Mouse (Mus musculus): ENCODE results near the gene Klk4. TPM values are rescaled to one million over a fixed set of nuclear protein-coding genes. Genes with fewer than 3 reads are reported as not detected.
A peak's percentile ranks its signal among the peaks of the same experiment; 100 is the strongest.

The Klk4 gene
- polyA plus RNA-seq, 1 experiment from 2014 or later: not detected

DNA sequence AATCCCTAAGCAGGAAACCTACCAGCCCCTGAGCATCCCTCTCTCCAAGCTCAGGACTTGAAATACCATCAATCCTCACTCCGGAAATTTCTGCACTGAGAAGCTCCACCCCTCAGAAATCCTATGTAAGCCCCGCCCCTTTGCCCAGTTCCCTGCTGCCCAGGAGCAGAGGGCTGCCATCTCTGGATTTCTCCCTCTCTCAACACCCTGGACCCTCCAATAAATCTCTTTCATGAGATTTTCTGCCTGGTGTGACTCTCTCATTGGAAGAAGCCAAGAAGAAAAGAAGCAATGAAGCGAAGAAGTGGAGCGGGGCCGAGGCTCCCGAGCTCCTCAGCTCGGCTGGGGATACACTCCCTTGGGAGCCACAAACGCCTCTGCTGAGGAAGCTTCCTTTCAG is 20.5 kb upstream of the Klk4 start:
- Histone ChIP-seq H3K9me3 (replicated peaks; ENCODE audit: control insufficient read depth, low read length) (no peaks in the 10 kb centered on the region; the same call in 1 of the 2 replicates), H3K36me3 (replicated peaks; ENCODE audit: control insufficient read depth, insufficient read depth, low read depth, low read length) (no peaks in the 10 kb centered on the region), H3K4me3 (ENCODE audit: low read depth, low read length) (no peak overlapping the region), H3K27ac (replicated peaks; ENCODE audit: low read depth, low read length) (no peak overlapping the region), H3K27me3 (ENCODE audit: control insufficient read depth, insufficient read depth, low read length) (no peaks in the 10 kb centered on the region), H3K9ac (replicated peaks; ENCODE audit: low read length) (no peak overlapping the region), H3K4me1 (ENCODE audit: control insufficient read depth, insufficient read depth, low read length) (no peaks in the 10 kb centered on the region), H3K4me2 (ENCODE audit: low read depth, low read length) (no peak overlapping the region)
- ATAC-seq (replicated peaks; ENCODE audit: insufficient number of reproducible peaks, low FRiP score, low TSS enrichment, low read depth): no peak
- no peak for DNase-seq (ENCODE audit: low spot score)
- WGBS: 60% methylated on average over 8 of the region's 8 CpGs

DNA sequence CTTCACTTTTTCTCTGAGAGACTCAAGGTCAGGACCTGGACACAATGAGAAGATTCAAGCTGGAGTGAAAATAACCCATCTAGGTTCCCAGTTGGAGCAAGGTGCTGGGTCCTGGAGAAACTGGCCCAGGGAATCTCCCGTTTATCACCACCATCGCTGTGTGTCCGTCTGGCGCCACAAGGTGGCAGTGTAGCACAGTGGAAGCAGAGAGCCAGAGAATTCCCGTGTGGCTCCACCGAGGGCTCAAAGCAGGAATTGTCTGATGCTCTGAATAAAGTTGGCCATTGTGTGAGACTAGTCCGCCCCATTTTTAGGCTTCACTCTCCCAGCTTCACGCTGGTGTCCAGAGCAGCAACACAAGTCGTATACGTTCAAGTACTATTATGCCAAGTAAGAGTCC is 7.7 kb upstream of the Klk4 start:
- no peaks in the 10 kb centered on the region for H3K4me1 ChIP-seq (ENCODE audit: control insufficient read depth, insufficient read depth, low read length)
- peak; percentile 87 for DNase-seq (ENCODE audit: low spot score)
- no peak overlapping the region for H3K4me2 ChIP-seq (ENCODE audit: low read depth, low read length)
- H3K36me3 ChIP-seq (replicated peaks; ENCODE audit: control insufficient read depth, insufficient read depth, low read depth, low read length): no peaks in the 10 kb centered on the region
- 0 out of 2 replicates have a peak, but pooled peaks have one; percentile 34 for ATAC-seq (replicated peaks; ENCODE audit: insufficient number of reproducible peaks, low FRiP score, low TSS enrichment, low read depth)
- H3K27me3 ChIP-seq (ENCODE audit: control insufficient read depth, insufficient read depth, low read length): no peaks in the 10 kb centered on the region
- H3K9me3 ChIP-seq (replicated peaks; ENCODE audit: control insufficient read depth, low read length): no peaks in the 10 kb centered on the region
- no peak overlapping the region for H3K9ac ChIP-seq (replicated peaks; ENCODE audit: low read length)
- no peak overlapping the region for H3K27ac ChIP-seq (replicated peaks; ENCODE audit: low read depth, low read length)
- 2% methylated on average over 10 of the region's 10 CpGs for WGBS
- H3K4me3 ChIP-seq (ENCODE audit: low read depth, low read length): no peak overlapping the region

DNA sequence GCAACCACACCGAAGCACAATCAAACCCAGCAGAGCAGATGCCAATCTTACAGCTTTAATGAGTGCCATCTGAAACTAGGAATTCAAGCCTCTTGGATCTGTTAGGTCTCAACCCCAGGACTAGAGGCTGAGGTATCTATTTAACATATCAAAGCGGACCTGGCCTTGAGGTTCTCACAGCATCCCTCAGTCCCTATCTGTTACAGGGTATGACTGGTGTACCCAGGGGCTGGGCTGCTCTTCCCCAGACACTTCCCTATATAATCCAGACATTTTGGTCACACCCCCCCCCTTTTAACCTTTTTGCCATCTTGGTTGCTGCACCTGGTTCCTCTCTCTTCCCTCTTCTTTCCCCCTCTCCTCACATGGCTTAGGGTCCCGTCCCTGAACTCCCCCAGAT is 7.3 kb upstream of the Klk4 start:
- H3K9ac ChIP-seq (replicated peaks; ENCODE audit: low read length): no peak overlapping the region
- H3K4me1 ChIP-seq (ENCODE audit: control insufficient read depth, insufficient read depth, low read length): no peaks in the 10 kb centered on the region
- DNase-seq (ENCODE audit: low spot score) (peak; percentile 19), ATAC-seq (replicated peaks; ENCODE audit: insufficient number of reproducible peaks, low FRiP score, low TSS enrichment, low read depth) (no peak)
- no peaks in the 10 kb centered on the region for H3K27me3 ChIP-seq (ENCODE audit: control insufficient read depth, insufficient read depth, low read length)
- H3K36me3 ChIP-seq (replicated peaks; ENCODE audit: control insufficient read depth, insufficient read depth, low read depth, low read length): no peaks in the 10 kb centered on the region
- H3K4me2 ChIP-seq (ENCODE audit: low read depth, low read length): no peak overlapping the region
- no peaks in the 10 kb centered on the region for H3K9me3 ChIP-seq (replicated peaks; ENCODE audit: control insufficient read depth, low read length)
- H3K4me3 ChIP-seq (ENCODE audit: low read depth, low read length): no peak overlapping the region
- 61% methylated on average over 3 of the region's 3 CpGs for WGBS
- H3K27ac ChIP-seq (replicated peaks; ENCODE audit: low read depth, low read length): no peak overlapping the region

DNA sequence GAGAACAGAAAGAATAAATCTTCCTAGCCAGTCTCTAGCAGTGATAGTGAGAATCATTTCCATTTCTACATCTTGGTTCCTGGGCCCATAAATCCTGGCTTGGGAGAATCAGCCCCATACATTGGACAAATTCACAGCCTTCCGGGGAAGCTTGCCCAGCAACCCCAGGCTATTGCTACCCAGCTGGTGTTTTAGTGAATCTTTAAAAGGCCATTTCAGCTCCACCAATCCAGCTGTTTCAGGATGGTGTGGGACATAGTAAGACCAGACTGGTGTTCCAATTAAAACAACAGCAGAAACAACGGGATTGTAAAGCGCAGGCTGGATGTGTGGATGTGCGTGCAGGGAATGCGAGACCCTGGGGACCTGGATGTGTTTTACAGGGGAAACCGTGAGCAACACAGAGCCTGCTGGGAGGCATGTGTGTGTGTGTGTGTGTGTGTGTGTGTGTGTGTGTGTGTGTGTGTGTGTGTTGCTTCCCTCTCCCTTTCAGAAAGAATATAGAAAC is 6.0 kb upstream of the Klk4 start:
- Histone ChIP-seq H3K36me3 (replicated peaks; ENCODE audit: control insufficient read depth, insufficient read depth, low read depth, low read length) (no peaks in the 10 kb centered on the region), H3K4me2 (ENCODE audit: low read depth, low read length) (no peak overlapping the region), H3K9me3 (replicated peaks; ENCODE audit: control insufficient read depth, low read length) (no peaks in the 10 kb centered on the region), H3K4me1 (ENCODE audit: control insufficient read depth, insufficient read depth, low read length) (no peaks in the 10 kb centered on the region), H3K27me3 (ENCODE audit: control insufficient read depth, insufficient read depth, low read length) (no peaks in the 10 kb centered on the region), H3K4me3 (ENCODE audit: low read depth, low read length) (no peak overlapping the region), H3K9ac (replicated peaks; ENCODE audit: low read length) (no peak overlapping the region), H3K27ac (replicated peaks; ENCODE audit: low read depth, low read length) (no peak overlapping the region)
- no peak for ATAC-seq (replicated peaks; ENCODE audit: insufficient number of reproducible peaks, low FRiP score, low TSS enrichment, low read depth)
- DNase-seq (ENCODE audit: low spot score): no peak
- 78% methylated on average over 6 of the region's 6 CpGs for WGBS

DNA sequence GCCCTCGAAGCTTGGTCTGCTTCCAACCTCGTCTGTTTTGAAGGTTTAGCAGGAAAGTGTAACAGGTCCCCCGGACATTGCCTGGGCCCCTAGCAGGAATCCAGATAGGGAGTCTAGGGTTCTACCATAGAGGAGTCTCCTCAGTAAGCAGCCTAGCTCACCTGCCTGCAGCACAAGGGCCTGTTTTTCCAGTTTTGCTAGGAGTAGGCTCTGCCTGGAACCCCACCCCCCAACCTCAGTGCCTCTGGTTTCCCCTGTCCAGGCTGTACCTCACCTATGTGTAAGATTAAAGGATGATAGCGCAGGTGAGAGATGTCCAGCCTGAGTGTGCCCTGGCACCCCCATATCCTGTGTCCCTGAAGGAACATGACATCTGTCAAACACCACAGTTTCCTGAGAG is 4.5 kb upstream of the Klk4 start:
- no peaks in the 10 kb centered on the region for H3K36me3 ChIP-seq (replicated peaks; ENCODE audit: control insufficient read depth, insufficient read depth, low read depth, low read length)
- 77% methylated on average over 4 of the region's 4 CpGs for WGBS
- no peak for ATAC-seq (replicated peaks; ENCODE audit: insufficient number of reproducible peaks, low FRiP score, low TSS enrichment, low read depth)

DNA sequence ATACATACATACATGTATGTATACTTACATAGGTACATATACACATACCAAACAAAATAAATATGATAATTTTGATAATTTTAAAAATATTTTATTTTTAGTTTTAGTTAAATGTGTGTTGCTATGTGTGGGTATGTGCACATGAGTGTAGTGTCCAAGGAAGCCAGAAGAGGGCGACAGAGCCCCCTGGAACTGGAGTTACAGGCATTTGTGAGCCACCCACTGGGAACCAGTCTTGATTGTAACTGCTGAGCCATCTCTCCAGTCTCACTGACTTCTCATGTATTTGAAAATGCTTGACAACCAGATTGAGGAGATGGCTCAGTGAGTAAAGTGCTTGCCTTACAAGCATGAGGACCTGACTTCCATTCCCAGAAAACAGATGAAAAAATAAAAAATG is 2.7 kb upstream of the Klk4 start:
- H3K9me3 ChIP-seq (replicated peaks; ENCODE audit: control insufficient read depth, low read length): no peaks in the 10 kb centered on the region
- no peaks in the 10 kb centered on the region for H3K4me1 ChIP-seq (ENCODE audit: control insufficient read depth, insufficient read depth, low read length)
- no peak overlapping the region for H3K27ac ChIP-seq (replicated peaks; ENCODE audit: low read depth, low read length)
- no peak overlapping the region for H3K4me3 ChIP-seq (ENCODE audit: low read depth, low read length)
- no peak overlapping the region for H3K9ac ChIP-seq (replicated peaks; ENCODE audit: low read length)
- no peak for DNase-seq (ENCODE audit: low spot score)
- no peak for ATAC-seq (replicated peaks; ENCODE audit: insufficient number of reproducible peaks, low FRiP score, low TSS enrichment, low read depth)
- no peaks in the 10 kb centered on the region for H3K27me3 ChIP-seq (ENCODE audit: control insufficient read depth, insufficient read depth, low read length)
- H3K36me3 ChIP-seq (replicated peaks; ENCODE audit: control insufficient read depth, insufficient read depth, low read depth, low read length): no peaks in the 10 kb centered on the region
- no peak overlapping the region for H3K4me2 ChIP-seq (ENCODE audit: low read depth, low read length)
- WGBS: 28% methylated on average over 1 of the region's 1 CpGs

More for the DNA sequence above, 4.5 kb upstream of the Klk4 start:
- Histone ChIP-seq H3K4me1 (ENCODE audit: control insufficient read depth, insufficient read depth, low read length) (no peaks in the 10 kb centered on the region), H3K9me3 (replicated peaks; ENCODE audit: control insufficient read depth, low read length) (no peaks in the 10 kb centered on the region), H3K9ac (replicated peaks; ENCODE audit: low read length) (no peak overlapping the region), H3K27me3 (ENCODE audit: control insufficient read depth, insufficient read depth, low read length) (no peaks in the 10 kb centered on the region), H3K4me2 (ENCODE audit: low read depth, low read length) (no peak overlapping the region), H3K4me3 (ENCODE audit: low read depth, low read length) (no peak overlapping the region), H3K27ac (replicated peaks; ENCODE audit: low read depth, low read length) (no peak overlapping the region)
- DNase-seq (ENCODE audit: low spot score): peak; percentile 30

DNA sequence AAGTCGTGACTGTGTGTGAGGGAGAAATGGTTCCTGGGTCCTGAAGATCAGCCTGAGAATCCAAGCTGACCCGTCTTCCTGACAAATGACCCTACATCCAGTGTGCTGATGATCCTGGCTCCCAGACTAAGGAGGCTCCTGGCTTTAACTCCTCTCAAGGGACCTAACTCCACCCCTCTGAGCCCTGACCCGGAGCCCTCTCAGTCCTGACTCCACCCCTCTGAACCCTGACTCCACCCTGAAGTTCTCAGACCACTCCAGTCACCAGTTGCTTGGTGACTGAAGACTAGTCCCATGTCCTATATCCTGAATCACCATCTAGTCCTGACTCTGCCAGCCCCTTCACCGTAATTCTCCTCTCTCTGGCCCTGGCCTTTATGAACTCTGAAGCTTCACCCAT is 1.4 kb downstream of the Klk4 start:
- Histone ChIP-seq H3K27ac (replicated peaks; ENCODE audit: low read depth, low read length) (no peak overlapping the region), H3K27me3 (ENCODE audit: control insufficient read depth, insufficient read depth, low read length) (no peaks in the 10 kb centered on the region), H3K4me2 (ENCODE audit: low read depth, low read length) (no peak overlapping the region), H3K36me3 (replicated peaks; ENCODE audit: control insufficient read depth, insufficient read depth, low read depth, low read length) (no peaks in the 10 kb centered on the region), H3K9me3 (replicated peaks; ENCODE audit: control insufficient read depth, low read length) (no peaks in the 10 kb centered on the region), H3K4me1 (ENCODE audit: control insufficient read depth, insufficient read depth, low read length) (no peaks in the 10 kb centered on the region), H3K4me3 (ENCODE audit: low read depth, low read length) (no peak overlapping the region), H3K9ac (replicated peaks; ENCODE audit: low read length) (no peak overlapping the region)
- 17% methylated on average over 4 of the region's 4 CpGs for WGBS
- no peak for ATAC-seq (replicated peaks; ENCODE audit: insufficient number of reproducible peaks, low FRiP score, low TSS enrichment, low read depth)
- no peak for DNase-seq (ENCODE audit: low spot score)

DNA sequence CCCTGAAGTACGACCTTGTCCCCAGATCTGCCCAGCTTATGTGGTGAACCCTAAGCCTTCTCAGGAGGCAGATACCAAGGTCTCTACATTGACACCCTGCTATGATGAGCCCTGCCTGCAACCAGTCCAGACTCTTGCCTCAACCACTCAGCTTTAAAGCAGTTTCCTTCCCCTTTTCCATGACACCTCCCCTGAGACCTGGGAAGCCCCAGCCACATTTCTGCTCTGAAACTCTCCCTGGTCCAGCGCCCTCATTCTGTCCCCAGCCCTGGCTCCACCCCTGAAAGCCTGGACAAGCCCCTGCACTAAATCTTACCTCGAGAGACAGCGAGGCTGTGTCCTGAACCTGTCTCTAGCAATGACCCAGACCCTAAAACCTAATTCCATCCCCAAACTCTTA is 1.9 kb downstream of the Klk4 start:
- H3K9ac ChIP-seq (replicated peaks; ENCODE audit: low read length): no peak overlapping the region
- ATAC-seq (replicated peaks; ENCODE audit: insufficient number of reproducible peaks, low FRiP score, low TSS enrichment, low read depth) (no peak), DNase-seq (ENCODE audit: low spot score) (no peak)
- H3K4me2 ChIP-seq (ENCODE audit: low read depth, low read length): no peak overlapping the region
- no peaks in the 10 kb centered on the region for H3K36me3 ChIP-seq (replicated peaks; ENCODE audit: control insufficient read depth, insufficient read depth, low read depth, low read length)
- H3K27me3 ChIP-seq (ENCODE audit: control insufficient read depth, insufficient read depth, low read length): no peaks in the 10 kb centered on the region
- H3K9me3 ChIP-seq (replicated peaks; ENCODE audit: control insufficient read depth, low read length): no peaks in the 10 kb centered on the region
- WGBS: 18% methylated on average over 4 of the region's 4 CpGs
- no peak overlapping the region for H3K4me3 ChIP-seq (ENCODE audit: low read depth, low read length)
- H3K4me1 ChIP-seq (ENCODE audit: control insufficient read depth, insufficient read depth, low read length): no peaks in the 10 kb centered on the region
- H3K27ac ChIP-seq (replicated peaks; ENCODE audit: low read depth, low read length): no peak overlapping the region

All from embryonic facial prominence, embryonic 11.5 days (tissue).